Mouse (Mus musculus): ENCODE results near the gene Igf2bp1.

- TF ChIP-seq CTCF (IDR thresholded peaks at IDR 0.05; ENCODE audit: low read depth, low read length): peak; percentile 14; the same call in 1 of the 2 replicates
- TF ChIP-seq POLR2A (IDR thresholded peaks at IDR 0.05; ENCODE audit: extremely low read depth, insufficient read depth, low read length): no peak
Observed at GRCm38 (mm10) chr11:95976290-95976689, 29.4 kb downstream of the Igf2bp1 start.

Measured in liver, adult 2 months (tissue).